Mouse (Mus musculus) G1E (cell line): ENCODE data around the gene Ccdc105.

ENCODE experiments used
- CTCF ChIP-seq: IDR thresholded peaks from 2 replicates; pipeline ENCODE4 v1.5.1; 2012; ENCODE audit warnings: low read depth, low read length, inconsistent platforms, mixed read lengths
- GATA1 ChIP-seq: IDR thresholded peaks from 2 replicates; pipeline ENCODE4 v1.6.1; 2012; ENCODE audit warnings: borderline replicate concordance, low read length, inconsistent platforms, mixed read lengths

DNA sequence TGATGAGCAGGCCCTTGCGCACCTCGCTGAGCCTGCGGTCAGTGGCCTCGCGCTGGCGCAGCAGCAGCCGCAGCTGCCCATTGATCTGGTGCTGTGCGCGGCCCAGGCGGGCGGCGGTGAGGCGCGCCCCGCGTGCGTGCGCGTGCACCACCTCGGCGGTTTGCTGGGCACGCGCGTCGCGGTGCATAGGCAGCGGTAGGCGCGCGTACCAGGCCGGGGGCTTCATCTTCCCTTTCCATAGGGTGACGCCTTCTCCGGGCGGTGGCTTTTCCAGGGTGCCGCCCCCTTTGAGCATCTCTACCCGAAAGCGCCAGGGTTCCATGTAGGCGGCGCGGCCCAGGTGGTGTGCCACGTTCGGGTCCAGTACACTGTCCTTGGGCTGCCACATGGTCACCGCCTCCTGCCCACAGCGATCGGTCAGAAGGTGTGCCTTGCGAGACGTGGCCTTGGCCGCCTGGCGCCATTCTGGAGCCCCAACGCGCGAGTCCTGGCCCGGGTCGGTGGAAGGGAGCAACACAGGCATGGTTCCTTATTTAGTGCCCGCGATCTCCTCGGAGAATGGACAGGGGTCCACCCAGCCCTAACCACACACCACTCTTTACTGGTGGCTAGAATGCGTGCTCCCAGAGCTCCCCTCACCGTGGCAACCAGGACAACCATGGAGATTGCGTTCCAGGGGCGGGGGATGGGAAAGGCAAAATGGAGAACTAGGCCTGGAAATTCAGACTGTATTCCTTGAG, at the start of gene Ccdc105:
- TF ChIP-seq CTCF (no peak), GATA1 (no peak)
